ENCODE assay signal across 11 mouse cellular contexts in genomic region chr7:73435685-73436084, GRCm38 (mm10).
A peak's percentile ranks its signal among the peaks of the same experiment; 100 is the strongest.
DNase-seq lines count a peak whose midpoint lies in the region; ATAC-seq and TF ChIP-seq lines count a peak whose summit lies in the region.
"Had no signal": no experiment of that assay in that cellular context is flagged by ENCODE, and none has a peak within 500 bp of the region (broad histone marks: within the 10 kb centered on the region; RNA-seq: fewer than 3 reads in every experiment).

No protein-coding gene starts in this region.

- H3K27me3 ChIP-seq in midbrain, embryonic 13.5 days, result no peaks in the 10 kb centered on the region
- H3K27me3 ChIP-seq in midbrain, embryonic 10.5 days (ENCODE audit: low read depth, poor library complexity, severe bottlenecking), result no peaks in the 10 kb centered on the region
- H3K27me3 ChIP-seq in small intestine, adult 2 months (ENCODE audit: control insufficient read depth, insufficient read depth, low read length), result no peaks in the 10 kb centered on the region
- no peaks in the 10 kb centered on the region for H3K27me3 ChIP-seq in midbrain, embryonic 16.5 days (ENCODE audit: control insufficient read depth, insufficient read depth, low read depth, low read length)
- H3K27me3 ChIP-seq: embryonic facial prominence, embryonic 15.5 days; heart, embryonic 13.5 days had no signal

- H3K4me1 ChIP-seq in midbrain, embryonic 13.5 days (replicated peaks), result 0 out of 2 replicates have a peak, but pooled peaks cover 7% of the 10 kb centered on the region
- H3K4me1 ChIP-seq in midbrain, embryonic 10.5 days, result no peaks in the 10 kb centered on the region
- H3K4me1 ChIP-seq in bone marrow macrophage, adult 2 months (ENCODE audit: control insufficient read depth, insufficient read depth, low read length), result peaks cover 20% of the 10 kb centered on the region
- H3K4me1 ChIP-seq in small intestine, adult 2 months (ENCODE audit: control insufficient read depth, insufficient read depth, insufficient read length, low read length), result no peaks in the 10 kb centered on the region
- H3K4me1 ChIP-seq in midbrain, embryonic 16.5 days (ENCODE audit: control insufficient read depth, insufficient read depth, low read length), result peaks cover 2% of the 10 kb centered on the region; the same call in 1 of the 2 replicates
- H3K4me1 ChIP-seq: embryonic facial prominence, embryonic 15.5 days had no signal

- no peak overlapping the region for H3K4me3 ChIP-seq in gastrocnemius, adult 2 months
- no peak overlapping the region for H3K4me3 ChIP-seq in midbrain, embryonic 13.5 days (replicated peaks)
- no peak overlapping the region for H3K4me3 ChIP-seq in midbrain, embryonic 10.5 days
- no peak overlapping the region for H3K4me3 ChIP-seq in bone marrow macrophage, adult 2 months (ENCODE audit: insufficient read depth, low read length)
- H3K4me3 ChIP-seq in small intestine, adult 2 months (ENCODE audit: low read depth, low read length), result no peak overlapping the region
- no peak overlapping the region for H3K4me3 ChIP-seq in midbrain, embryonic 16.5 days (ENCODE audit: low read depth, low read length)
- H3K4me3 ChIP-seq: embryonic facial prominence, embryonic 15.5 days; heart, embryonic 13.5 days had no signal

- H3K9me3 ChIP-seq in midbrain, embryonic 13.5 days, result no peaks in the 10 kb centered on the region
- no peaks in the 10 kb centered on the region for H3K9me3 ChIP-seq in midbrain, embryonic 10.5 days (replicated peaks)
- H3K9me3 ChIP-seq in midbrain, embryonic 16.5 days (replicated peaks; ENCODE audit: control insufficient read depth, low read length, poor library complexity, severe bottlenecking), result no peaks in the 10 kb centered on the region
- H3K9me3 ChIP-seq: embryonic facial prominence, embryonic 15.5 days; heart, embryonic 13.5 days had no signal

- intact Hi-C loops in gastrocnemius, adult 2 months (cut with DNase I), result loop anchor here (2.0 to 5.0 kb wide), 2 partner anchors 37 to 193 kb away; no protein-coding TSS in a partner anchor

- no peak for DNase-seq in gastrocnemius, adult 2 months
- DNase-seq in gastrocnemius, postnatal 10 days, result no peak
- DNase-seq in midbrain, embryonic 10.5 days (ENCODE audit: low spot score), result no peak
- no peak for DNase-seq in Muller cell, postnatal 12 days (ENCODE audit: inconsistent ontology term)

- no peak for TF ChIP-seq POLR2A in bone marrow macrophage, adult 2 months (IDR thresholded peaks at IDR 0.05; ENCODE audit: borderline replicate concordance, low read depth, low read length)
- no peak for TF ChIP-seq POLR2A in small intestine, adult 2 months (IDR thresholded peaks at IDR 0.05; ENCODE audit: low read depth, low read length)

- H3K27ac ChIP-seq in gastrocnemius, adult 2 months, result peak overlapping the region; percentile 28; the same call in 1 of the 2 replicates
- no peak overlapping the region for H3K27ac ChIP-seq in midbrain, embryonic 13.5 days
- H3K27ac ChIP-seq in midbrain, embryonic 10.5 days (replicated peaks), result no peak overlapping the region
- H3K27ac ChIP-seq in bone marrow macrophage, adult 2 months (ENCODE audit: insufficient read depth, low read depth, low read length), result peak overlapping the region; percentile 83
- no peak overlapping the region for H3K27ac ChIP-seq in small intestine, adult 2 months (ENCODE audit: insufficient read depth, low read depth, low read length)
- H3K27ac ChIP-seq in midbrain, embryonic 16.5 days (ENCODE audit: low read length), result no peak overlapping the region
- H3K27ac ChIP-seq: embryonic facial prominence, embryonic 15.5 days had no signal

- WGBS in midbrain, embryonic 13.5 days, result 77% methylated on average over 12 of the region's 12 CpGs
- 83% methylated on average over 12 of the region's 12 CpGs for WGBS in midbrain, embryonic 10.5 days
- 76% methylated on average over 12 of the region's 12 CpGs for WGBS in small intestine, adult 2 months
- 74% methylated on average over 12 of the region's 12 CpGs for WGBS in midbrain, embryonic 16.5 days

- no peak overlapping the region for H3K9ac ChIP-seq in midbrain, embryonic 13.5 days (replicated peaks)
- H3K9ac ChIP-seq in midbrain, embryonic 16.5 days (ENCODE audit: low read depth, low read length), result no peak overlapping the region
- H3K9ac ChIP-seq: embryonic facial prominence, embryonic 15.5 days; heart, embryonic 13.5 days had no signal

- H3K4me2 ChIP-seq in midbrain, embryonic 13.5 days (replicated peaks), result no peak overlapping the region
- no peak overlapping the region for H3K4me2 ChIP-seq in midbrain, embryonic 16.5 days (ENCODE audit: low read length)
- H3K4me2 ChIP-seq: embryonic facial prominence, embryonic 15.5 days; heart, embryonic 13.5 days had no signal

- ATAC-seq in midbrain, embryonic 13.5 days, result peak; percentile 40; the same call in 1 of the 2 replicates
- no peak for ATAC-seq in midbrain, embryonic 16.5 days
- ATAC-seq: activated CD4-positive, CD25-positive, alpha-beta regulatory T cell, adult 4 months had no signal

- peak; percentile 72 for TF ChIP-seq CTCF in gastrocnemius, adult 2 months (IDR thresholded peaks at IDR 0.05)
- peak; percentile 62 for TF ChIP-seq CTCF in bone marrow macrophage, adult 2 months (IDR thresholded peaks at IDR 0.05; ENCODE audit: low read depth, low read length)
- TF ChIP-seq CTCF in small intestine, adult 2 months (IDR thresholded peaks at IDR 0.05; ENCODE audit: extremely low read depth, insufficient read length, insufficient replicate concordance, low read depth, low read length), result peak; percentile 49; the same call in 1 of the 2 replicates

- peaks cover 76% of the 10 kb centered on the region for H3K36me3 ChIP-seq in midbrain, embryonic 13.5 days
- peaks cover 88% of the 10 kb centered on the region for H3K36me3 ChIP-seq in midbrain, embryonic 10.5 days
- peaks cover 57% of the 10 kb centered on the region for H3K36me3 ChIP-seq in small intestine, adult 2 months (ENCODE audit: control insufficient read depth, insufficient read depth, low read length)
- H3K36me3 ChIP-seq in midbrain, embryonic 16.5 days (ENCODE audit: control insufficient read depth, insufficient read depth, low read length), result peaks cover 47% of the 10 kb centered on the region

Comparison
In these comparisons a context has a peak if more than half of its experiments do, and no peak if none do; other contexts are left out.
1. H3K27ac ChIP-seq: peak in gastrocnemius, adult 2 months (single experiment) and bone marrow macrophage, adult 2 months (single experiment); none in midbrain, embryonic 13.5 days (single experiment), midbrain, embryonic 10.5 days (single experiment), small intestine, adult 2 months (single experiment) and midbrain, embryonic 16.5 days (single experiment).
2. Peak in every context shown above with its lines, with median percentiles within 50 percentile points of each other: CTCF ChIP-seq.